Mouse (Mus musculus) stomach, embryonic 15.5 days (tissue): ENCODE results near the gene Rhot1. TPM values are rescaled to one million over a fixed set of nuclear protein-coding genes. Genes with fewer than 3 reads are reported as not detected.

Source experiments
- ATAC-seq: fragments of 200-750 bp; cut with Nextera tagmentation; 2 replicates; pipeline ENCODE4 v1.8.0; 2017; ENCODE audit warnings: low read depth, moderate number of reproducible peaks, moderate TSS enrichment; ENCODE audit not compliant: insufficient read depth, low FRiP score
- H3K27ac ChIP-seq: fragments of 300-500 bp; sonication (generic); 2 replicates; pipeline ENCODE4 v1.5.1; 2015; ENCODE audit warnings: mild to moderate bottlenecking, inconsistent platforms
- H3K27me3 ChIP-seq: fragments of 300-500 bp; sonication (generic); replicated peaks from 2 replicates; pipeline ENCODE4 v1.6.1; 2015; ENCODE audit warnings: inconsistent platforms
- H3K36me3 ChIP-seq: fragments of 300-500 bp; sonication (generic); 2 replicates; pipeline ENCODE4 v1.6.1; 2015; ENCODE audit warnings: inconsistent platforms
- H3K4me1 ChIP-seq: fragments of 300-500 bp; sonication (generic); 2 replicates; pipeline ENCODE4 v1.6.1; 2015; ENCODE audit warnings: inconsistent platforms
- H3K4me2 ChIP-seq: fragments of 300-500 bp; sonication (generic); 2 replicates; pipeline ENCODE4 v1.6.1; 2015; ENCODE audit warnings: mild to moderate bottlenecking, inconsistent platforms
- H3K4me3 ChIP-seq: fragments of 300-500 bp; sonication (generic); replicated peaks from 2 replicates; pipeline ENCODE4 v1.5.1; 2015; ENCODE audit warnings: inconsistent platforms
- H3K9ac ChIP-seq: fragments of 300-500 bp; sonication (generic); 2 replicates; pipeline ENCODE4 v1.6.1; 2015; ENCODE audit warnings: inconsistent platforms
- H3K9me3 ChIP-seq: fragments of 300-500 bp; sonication (generic); 2 replicates; pipeline ENCODE4 v1.6.1; 2016; ENCODE audit warnings: inconsistent platforms
- WGBS: fragments of 180-500 bp; shearing (Covaris S2); methylation state at CpG from one replicate; pipeline ENCODE4 v1.1.7; 2015; 5-methylcytosine and 5-hydroxymethylcytosine counted together
- polyA plus RNA-seq: library from polyadenylated mRNA; unstranded; fragments of >200 nt; fragmentation: Nextera tagmentation; extraction: Ambion mirVana; gene quantifications from 2 replicates; pipeline ENCODE4 v1.2.1, GENCODE M21; 2015

Gene Rhot1
- polyA plus RNA-seq, 1 experiment from 2014 or later = 47.7 TPM

DNA sequence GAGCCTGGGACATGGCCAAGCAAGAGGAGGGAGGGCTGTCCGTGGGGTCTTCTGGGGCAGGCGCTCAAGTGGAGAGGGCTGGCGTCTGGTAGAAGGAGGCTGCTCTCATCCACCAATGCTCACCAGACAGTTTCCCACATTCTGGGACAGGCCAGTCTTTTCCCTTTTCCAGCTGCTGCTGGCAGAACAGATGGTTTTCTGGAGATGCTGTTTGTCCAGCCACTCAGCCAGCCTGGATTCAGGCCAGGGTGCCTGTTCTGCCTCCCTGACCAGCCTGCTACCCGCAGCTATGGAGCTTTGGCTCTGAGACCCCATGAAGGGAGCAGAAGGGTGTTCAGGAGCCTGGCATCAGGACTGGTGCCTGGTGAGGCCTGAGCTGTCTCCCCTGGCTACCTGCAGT, 102.5 kb downstream of the Rhot1 start:
- H3K27me3 ChIP-seq = no peaks in the 10 kb centered on the region
- 53% methylated on average over 4 of the region's 4 CpGs for WGBS
- H3K36me3 ChIP-seq = no peaks in the 10 kb centered on the region
- no peak overlapping the region for H3K27ac ChIP-seq
- H3K9ac ChIP-seq = no peak overlapping the region
- no peaks in the 10 kb centered on the region for H3K4me1 ChIP-seq
- H3K4me3 ChIP-seq = no peak overlapping the region
- no peaks in the 10 kb centered on the region for H3K9me3 ChIP-seq
- no peak for ATAC-seq
- H3K4me2 ChIP-seq = no peak overlapping the region

DNA sequence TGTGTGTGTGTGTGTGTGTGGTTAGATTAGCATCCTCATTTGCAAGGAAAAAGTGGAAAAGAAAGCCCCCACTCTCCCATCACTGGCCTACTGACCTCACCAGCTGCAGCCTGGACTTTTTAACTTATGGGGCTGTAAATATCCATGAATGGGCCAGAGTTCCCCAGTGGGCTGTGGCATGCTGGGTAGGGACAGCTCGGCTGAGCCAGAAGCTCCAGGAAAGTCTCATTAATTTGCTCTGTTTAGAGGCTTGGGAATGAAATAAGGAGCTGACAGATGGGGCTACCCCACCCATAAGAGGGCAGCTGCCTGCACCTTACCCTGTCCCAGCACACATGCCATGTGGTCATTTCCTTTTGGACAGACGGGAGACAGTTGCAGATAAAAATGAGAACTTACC, 103.2 kb downstream of the Rhot1 start:
- H3K4me1 ChIP-seq = no peaks in the 10 kb centered on the region
- no peak overlapping the region for H3K9ac ChIP-seq
- no peaks in the 10 kb centered on the region for H3K9me3 ChIP-seq
- H3K27ac ChIP-seq = no peak overlapping the region
- no peak overlapping the region for H3K4me2 ChIP-seq
- H3K36me3 ChIP-seq = no peaks in the 10 kb centered on the region
- H3K27me3 ChIP-seq = no peaks in the 10 kb centered on the region
- no peak overlapping the region for H3K4me3 ChIP-seq
- WGBS = 35% methylated on average over 2 of the region's 2 CpGs
- no peak for ATAC-seq

DNA sequence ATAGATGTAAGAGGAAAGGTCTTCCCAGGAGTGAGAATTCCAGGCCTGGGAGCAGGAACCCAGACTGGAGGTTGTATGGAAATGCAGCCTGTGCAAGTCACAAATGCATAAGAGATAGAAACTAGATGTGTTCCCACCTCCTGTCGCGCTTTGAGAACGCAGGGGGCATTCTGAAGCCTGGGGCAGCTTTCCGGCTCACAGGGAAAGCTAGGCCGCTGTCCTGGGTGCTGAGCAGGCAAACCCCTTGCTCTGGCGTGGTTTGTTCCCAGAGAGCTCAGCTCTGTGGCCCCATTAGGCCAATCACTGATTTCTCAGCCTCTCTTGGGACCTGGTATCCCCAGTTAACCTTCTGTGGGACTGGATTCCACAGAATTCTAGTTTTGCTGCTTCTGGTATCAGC, 103.7 kb downstream of the Rhot1 start:
- H3K27me3 ChIP-seq = no peaks in the 10 kb centered on the region
- no peaks in the 10 kb centered on the region for H3K36me3 ChIP-seq
- no peak for ATAC-seq
- H3K9ac ChIP-seq = no peak overlapping the region
- no peak overlapping the region for H3K4me3 ChIP-seq
- no peaks in the 10 kb centered on the region for H3K4me1 ChIP-seq
- no peak overlapping the region for H3K27ac ChIP-seq
- H3K4me2 ChIP-seq = no peak overlapping the region
- 3% methylated on average over 6 of the region's 6 CpGs for WGBS
- no peaks in the 10 kb centered on the region for H3K9me3 ChIP-seq

DNA sequence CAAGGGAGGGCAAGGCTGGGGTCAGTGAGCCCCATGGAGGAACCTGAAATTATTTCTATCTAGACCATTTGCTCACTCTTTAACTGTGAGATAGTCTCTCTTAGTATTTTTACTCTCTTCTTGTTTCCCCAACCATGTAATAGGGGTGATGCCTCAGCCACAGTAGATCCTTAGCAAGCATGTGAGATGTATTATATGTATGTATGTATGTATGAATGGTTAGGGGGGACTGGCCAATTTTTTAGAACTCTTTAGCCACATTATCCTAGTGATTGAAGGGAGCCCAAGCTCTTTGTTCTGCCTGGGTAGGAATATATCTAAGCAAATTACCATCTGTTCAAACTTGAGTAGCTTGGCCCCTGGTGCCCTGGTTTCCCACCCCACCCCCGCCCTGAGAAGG, 104.6 kb downstream of the Rhot1 start:
- Histone ChIP-seq H3K27ac (no peak overlapping the region), H3K9me3 (no peaks in the 10 kb centered on the region), H3K4me3 (no peak overlapping the region), H3K4me2 (no peak overlapping the region), H3K36me3 (no peaks in the 10 kb centered on the region), H3K9ac (no peak overlapping the region), H3K27me3 (no peaks in the 10 kb centered on the region), H3K4me1 (no peaks in the 10 kb centered on the region)
- ATAC-seq = no peak
- WGBS = 70% methylated on average over 1 of the region's 1 CpGs

DNA sequence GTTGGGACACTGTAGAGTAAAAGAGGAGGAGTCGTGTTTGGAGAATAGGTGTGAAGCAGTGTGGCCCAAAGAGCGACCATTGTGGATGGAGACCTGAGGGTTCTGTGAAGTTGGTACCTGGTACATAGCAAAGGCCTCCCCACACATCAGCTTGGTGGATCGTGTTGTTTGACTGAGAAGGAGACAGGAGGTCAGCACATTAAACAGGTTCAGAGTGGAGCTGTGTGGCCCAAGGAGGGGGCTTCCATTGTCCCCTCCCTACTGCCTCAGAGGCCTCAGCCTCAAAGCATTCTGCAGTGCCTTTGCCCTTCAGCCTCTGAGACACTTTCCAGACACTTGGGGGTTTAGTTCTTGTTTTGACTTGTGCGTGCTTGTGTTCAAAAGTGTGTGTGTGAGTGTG, 105.1 kb downstream of the Rhot1 start:
- Histone ChIP-seq H3K9ac (no peak overlapping the region), H3K4me2 (no peak overlapping the region), H3K4me1 (no peaks in the 10 kb centered on the region), H3K27me3 (no peaks in the 10 kb centered on the region), H3K9me3 (no peaks in the 10 kb centered on the region), H3K27ac (no peak overlapping the region), H3K4me3 (no peak overlapping the region), H3K36me3 (no peaks in the 10 kb centered on the region)
- no peak for ATAC-seq
- WGBS = 71% methylated on average over 4 of the region's 4 CpGs

DNA sequence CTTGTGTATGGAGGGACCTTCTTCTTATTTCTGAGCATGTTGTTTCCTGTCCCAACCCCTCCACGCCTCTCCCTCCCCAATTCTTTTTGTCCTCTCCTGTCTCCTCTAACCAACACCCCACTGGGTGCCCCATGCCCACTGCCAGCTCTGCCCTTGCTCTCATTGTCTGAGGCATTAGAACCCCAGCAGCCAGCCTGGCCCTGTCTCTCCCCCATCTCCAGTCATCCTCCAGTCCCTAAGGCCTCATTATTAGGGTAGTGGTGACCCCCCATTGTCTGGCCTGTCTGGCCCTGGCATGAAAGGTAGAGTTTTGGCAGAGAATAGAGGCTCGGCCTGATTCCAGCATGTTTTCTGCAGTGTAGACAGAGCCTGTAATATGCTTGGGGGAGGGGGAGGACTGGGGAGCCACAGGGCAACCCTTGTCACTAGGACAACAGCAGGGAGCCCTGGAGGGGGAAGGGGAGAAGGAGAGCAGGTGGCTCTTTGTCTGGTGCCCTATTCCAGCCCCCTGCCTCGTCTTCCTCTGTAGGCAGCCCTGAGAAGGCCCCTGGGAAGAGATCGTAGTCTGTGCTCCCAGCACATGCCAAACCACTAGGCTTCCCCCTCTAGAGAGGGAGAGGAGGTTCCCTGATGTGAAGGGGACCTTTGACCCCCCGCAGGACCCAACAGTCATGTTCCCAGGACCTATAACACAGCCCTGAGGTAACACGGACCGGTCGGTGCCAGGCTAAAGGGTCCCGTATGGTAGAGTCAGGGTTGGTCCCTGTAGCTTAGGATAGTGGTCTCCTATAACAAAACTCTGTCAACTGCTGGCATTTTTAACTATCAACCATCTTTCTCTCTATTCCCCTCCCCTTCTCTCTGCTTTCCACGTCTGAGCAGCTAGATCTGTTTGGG, 107.2 kb downstream of the Rhot1 start:
- WGBS = 68% methylated on average over 10 of the region's 10 CpGs
- no peaks in the 10 kb centered on the region for H3K4me1 ChIP-seq
- H3K9me3 ChIP-seq = no peaks in the 10 kb centered on the region
- no peak overlapping the region for H3K27ac ChIP-seq
- ATAC-seq = no peak
- H3K9ac ChIP-seq = no peak overlapping the region
- H3K4me3 ChIP-seq = no peak overlapping the region
- no peaks in the 10 kb centered on the region for H3K27me3 ChIP-seq
- H3K36me3 ChIP-seq = no peaks in the 10 kb centered on the region
- H3K4me2 ChIP-seq = no peak overlapping the region

Other genes with a start within 250 kb of the Rhot1 start
- 41.9 and 46.3 TPM in 2 replicates for gene Utp6, start 246.6 kb upstream of the Rhot1 start, polyA plus RNA-seq
- 21.3 and 22.1 TPM in 2 replicates for gene Suz12, start 215.9 kb upstream of the Rhot1 start, polyA plus RNA-seq
- gene Crlf3, start 128.0 kb upstream of the Rhot1 start, polyA plus RNA-seq = 31.0 and 39.5 TPM in 2 replicates
- 9.3 and 9.6 TPM in 2 replicates for gene Atad5, start 119.6 kb upstream of the Rhot1 start, polyA plus RNA-seq
- 26.5 and 27.8 TPM in 2 replicates for gene Tefm, start 66.8 kb upstream of the Rhot1 start, polyA plus RNA-seq
- 4.2 and 4.7 TPM in 2 replicates for gene Adap2, start 54.9 kb upstream of the Rhot1 start, polyA plus RNA-seq
- 10.3 and 12.5 TPM in 2 replicates for gene Rnf135, start 25.2 kb upstream of the Rhot1 start, polyA plus RNA-seq
- 4.1 and 4.5 TPM in 2 replicates for gene Rhbdl3, start 91.9 kb downstream of the Rhot1 start, polyA plus RNA-seq
- 18.1 and 20.5 TPM in 2 replicates for gene 5730455P16Rik, start 169.0 kb downstream of the Rhot1 start, polyA plus RNA-seq
- gene Zfp207, start 174.3 kb downstream of the Rhot1 start, polyA plus RNA-seq = 188 and 203 TPM in 2 replicates
- 252 and 285 TPM in 2 replicates for gene Psmd11, start 219.6 kb downstream of the Rhot1 start, polyA plus RNA-seq